Mouse (Mus musculus): ENCODE data around the gene Zfp982.
"Not testable (repeated sequence)": the region's sequence is repeated elsewhere in the genome, so short reads cannot be mapped to it uniquely, and the experiment has no call there.

Gene Zfp982

DNA sequence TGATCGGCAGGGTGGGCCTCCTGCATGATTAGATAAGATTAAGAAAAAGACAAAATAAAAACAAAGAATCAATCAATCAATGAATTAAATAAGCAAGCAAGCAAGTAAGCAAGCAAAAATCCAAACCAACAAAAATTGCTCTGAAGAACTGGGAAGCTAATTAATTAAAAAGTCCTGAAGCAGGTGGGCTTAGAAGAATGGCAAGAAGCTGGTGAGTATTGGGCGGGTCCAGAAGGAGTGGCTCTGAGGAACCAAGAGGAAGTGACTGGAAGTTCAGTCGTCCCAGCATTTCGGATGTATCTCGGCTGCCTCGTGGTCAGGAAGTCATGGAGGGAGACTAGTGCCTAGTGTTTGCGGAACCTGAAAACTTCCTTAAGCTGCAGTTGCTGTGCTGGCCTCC lies at the start of gene Zfp982:
Gene Zfp982 (plus strand): TSS at position 301 of the 400 bp plus-strand sequence.
- DNase-seq (ENCODE audit: low spot score in 2 of 2): not testable (repeated sequence)

DNA sequence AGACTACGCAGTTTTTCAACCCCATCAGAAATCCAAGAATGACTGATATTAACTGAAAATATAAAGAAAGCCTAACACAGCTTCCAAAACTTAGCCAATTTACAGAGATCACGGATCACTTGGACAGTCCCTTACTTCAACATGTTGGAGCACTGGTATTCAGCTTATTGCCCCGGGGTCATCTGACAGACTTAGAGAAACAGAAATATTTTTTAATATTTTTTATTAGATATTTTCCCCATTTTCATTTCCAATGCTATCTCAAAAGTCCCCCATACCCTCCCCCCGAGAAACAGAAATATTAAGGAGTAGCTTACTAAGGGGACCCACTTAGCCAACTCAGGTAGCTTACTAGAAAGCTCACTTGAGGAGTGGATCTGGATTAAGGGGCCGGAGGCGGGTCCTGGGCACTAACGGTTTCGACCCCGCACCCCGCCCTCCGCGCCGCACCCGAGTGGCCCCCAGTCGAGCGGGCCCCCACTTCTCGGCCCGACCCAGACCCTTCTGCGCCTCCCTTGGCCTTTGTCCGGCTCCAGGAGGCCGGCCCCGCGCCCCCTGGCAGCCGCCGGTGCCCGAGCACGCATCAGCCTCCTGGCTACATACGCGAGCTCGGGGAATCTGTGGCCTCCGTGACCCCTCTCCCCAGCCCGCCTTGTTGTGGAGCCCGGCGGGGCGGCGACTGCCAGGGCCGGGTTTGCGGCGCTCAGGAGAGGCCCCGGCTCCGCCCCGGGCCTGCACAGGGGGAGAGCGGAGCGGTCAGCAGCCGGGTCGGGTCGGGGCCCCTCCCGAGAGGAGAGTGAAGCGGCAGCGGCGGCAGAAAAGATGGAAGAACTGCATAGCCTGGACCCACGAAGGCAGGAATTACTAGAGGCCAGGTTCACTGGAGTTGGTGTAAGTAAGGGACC lies 49.3 kb upstream of the Zfp982 start:
- DNase-seq (ENCODE audit: low spot score in 2 of 2): not testable (repeated sequence)

GRCm38 (mm10) chr4:147443554-147443927 lies 48.7 kb upstream of the Zfp982 start:
- not testable (repeated sequence) for DNase-seq (ENCODE audit: low spot score in 2 of 2)

- DNase-seq (ENCODE audit: low spot score in 2 of 2): not testable (repeated sequence)
Measured at GRCm38 (mm10) chr4:147445371-147445770, 46.8 kb upstream of the Zfp982 start.

DNA sequence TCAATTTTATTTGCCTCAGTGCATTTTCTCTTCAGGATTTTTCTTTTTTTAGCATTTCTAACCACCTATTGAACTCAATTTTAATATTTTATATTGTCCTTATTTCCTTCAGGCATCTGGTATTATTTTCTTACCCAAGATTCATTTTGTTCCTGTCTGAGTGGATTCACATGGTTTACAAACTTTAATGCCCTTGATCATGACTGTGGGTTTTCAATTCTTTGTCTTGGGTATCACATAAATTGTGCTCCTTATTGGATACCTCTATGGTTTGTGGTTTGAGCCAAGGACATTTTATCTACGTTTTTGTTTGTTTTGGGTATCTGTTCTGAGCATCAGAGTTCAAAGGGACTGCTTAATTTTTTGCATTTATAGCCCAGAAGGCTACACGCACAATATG lies 43.9 kb upstream of the Zfp982 start:
- no peak for DNase-seq (ENCODE audit: low spot score in 2 of 2)

- no peak for DNase-seq (ENCODE audit: low spot score in 2 of 2)
Measured at GRCm38 (mm10) chr4:147449099-147449581, 43.1 kb upstream of the Zfp982 start.

DNA sequence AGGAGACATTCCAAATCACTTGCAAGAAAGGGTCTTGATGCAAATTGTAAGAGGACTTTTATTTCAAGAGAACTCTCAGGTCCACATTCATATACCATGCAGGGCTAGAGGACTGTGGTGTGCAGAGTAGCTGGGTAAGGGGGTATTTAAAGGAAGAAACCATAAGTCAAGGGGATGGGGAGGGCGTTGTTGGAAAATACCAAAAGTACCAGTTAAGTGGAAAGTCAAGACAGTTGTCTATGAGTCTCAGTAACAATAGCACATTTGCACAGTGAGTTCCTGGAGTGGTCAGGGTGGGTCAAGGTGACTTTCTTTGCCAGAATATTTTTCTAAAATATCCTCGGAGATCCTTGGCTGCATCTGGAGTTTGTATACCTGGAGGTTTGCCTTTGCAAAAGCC lies 42.2 kb upstream of the Zfp982 start:
- not testable (repeated sequence) for DNase-seq (ENCODE audit: low spot score in 2 of 2)

DNA sequence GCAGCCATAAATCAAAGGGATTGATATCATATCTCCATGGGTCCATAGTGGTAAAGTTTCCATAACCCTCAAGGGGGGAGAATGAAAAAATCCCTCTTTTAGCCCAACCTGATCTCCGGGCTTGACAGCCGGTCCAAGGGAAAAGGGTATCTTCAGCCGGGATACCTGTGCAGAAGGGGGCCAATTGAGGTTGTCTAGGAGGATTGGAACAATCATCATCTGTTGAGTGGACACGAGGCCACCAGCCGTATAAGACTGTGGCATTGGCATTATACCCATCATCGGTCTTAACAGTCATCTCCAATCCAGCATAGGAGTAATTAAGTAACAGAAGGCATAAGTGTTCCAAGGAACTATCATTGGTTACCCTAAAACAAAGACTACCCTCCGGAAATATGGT lies 25.0 kb upstream of the Zfp982 start:
- DNase-seq (ENCODE audit: low spot score in 2 of 2): not testable (repeated sequence)

DNA sequence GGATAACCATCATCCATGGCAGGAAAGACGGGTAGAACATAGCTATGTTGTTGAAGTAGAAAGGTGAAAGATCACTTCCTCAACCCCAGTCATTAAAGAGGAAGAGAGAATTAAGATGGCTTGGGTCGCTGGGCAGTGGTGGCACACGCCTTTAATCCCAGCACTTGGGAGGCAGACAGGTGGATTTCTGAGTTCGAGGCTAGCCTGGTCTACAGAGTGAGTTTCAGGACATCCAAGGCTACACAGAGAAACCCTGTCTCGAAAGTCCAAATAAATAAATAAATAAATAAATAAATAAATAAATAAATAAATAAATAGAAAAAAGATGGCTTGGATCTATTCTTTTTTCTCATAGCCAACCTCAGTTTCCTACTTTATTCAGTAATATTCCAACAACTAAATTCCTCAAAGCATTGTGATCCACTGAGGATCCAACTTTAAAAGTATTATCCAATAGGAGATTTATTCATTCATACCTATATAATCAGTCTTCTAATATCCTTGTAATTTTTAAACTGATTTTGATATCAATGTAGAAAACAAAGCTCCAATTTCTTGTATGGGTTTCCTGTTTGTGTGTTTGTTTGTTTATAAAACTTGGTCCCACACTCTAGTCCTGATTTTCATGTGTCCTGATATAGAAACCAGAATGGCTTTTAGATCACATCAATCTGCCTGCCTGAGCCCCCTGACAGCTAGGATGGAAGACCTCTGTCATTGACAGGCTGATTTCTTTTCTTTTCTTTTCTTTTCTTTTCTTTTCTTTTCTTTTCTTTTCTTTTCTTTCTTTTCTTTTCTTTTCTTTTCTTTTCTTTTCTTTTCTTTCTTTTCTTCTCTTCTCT lies 6.8 kb downstream of the Zfp982 start:
- not testable (repeated sequence) for DNase-seq (ENCODE audit: low spot score in 2 of 2)

DNA sequence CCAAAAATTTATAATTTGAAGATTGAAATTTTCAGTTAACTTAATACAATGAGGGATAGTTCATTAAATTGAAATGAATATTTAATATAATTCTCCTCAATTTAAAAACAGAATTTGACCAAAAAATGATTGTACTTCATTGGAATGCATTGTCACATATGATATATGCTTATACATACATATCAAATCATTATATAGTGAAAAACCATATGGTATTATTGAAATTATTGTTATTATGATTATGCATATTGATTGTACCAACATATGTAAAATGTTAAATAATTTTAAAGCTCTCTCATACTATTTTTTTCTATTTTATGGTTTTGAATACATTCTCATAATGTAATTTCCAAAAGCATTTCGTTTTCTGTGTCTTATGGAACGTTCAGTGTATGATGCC lies 17.0 kb downstream of the Zfp982 start:
- no peak for DNase-seq (ENCODE audit: low spot score in 2 of 2)

- DNase-seq (ENCODE audit: low spot score in 2 of 2): no peak
Measured at GRCm38 (mm10) chr4:147518981-147519380, 26.8 kb downstream of the Zfp982 start.

- DNase-seq (ENCODE audit: low spot score in 2 of 2): no peak
Measured at GRCm38 (mm10) chr4:147520100-147520499, 27.9 kb downstream of the Zfp982 start.

DNA sequence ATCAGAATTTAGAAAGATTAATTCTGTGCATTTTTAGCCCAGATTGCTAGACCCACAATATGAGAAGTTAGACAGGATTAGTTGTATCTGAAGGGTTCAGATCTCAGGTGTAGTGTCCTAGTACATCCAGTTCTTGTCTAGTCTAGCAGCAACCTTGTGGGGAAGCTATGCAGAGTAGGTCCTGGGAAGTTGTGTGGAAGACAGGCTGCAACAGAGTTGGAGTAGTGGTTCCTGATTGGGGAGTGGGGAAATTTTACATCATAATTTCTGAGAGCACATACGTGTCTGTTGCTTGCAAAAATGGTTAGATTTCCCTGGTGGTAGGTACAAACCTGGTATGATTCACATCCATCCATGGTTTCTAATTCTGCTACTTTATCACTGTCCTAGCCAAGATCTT lies 32.9 kb downstream of the Zfp982 start:
- DNase-seq (ENCODE audit: low spot score in 2 of 2): no peak

DNA sequence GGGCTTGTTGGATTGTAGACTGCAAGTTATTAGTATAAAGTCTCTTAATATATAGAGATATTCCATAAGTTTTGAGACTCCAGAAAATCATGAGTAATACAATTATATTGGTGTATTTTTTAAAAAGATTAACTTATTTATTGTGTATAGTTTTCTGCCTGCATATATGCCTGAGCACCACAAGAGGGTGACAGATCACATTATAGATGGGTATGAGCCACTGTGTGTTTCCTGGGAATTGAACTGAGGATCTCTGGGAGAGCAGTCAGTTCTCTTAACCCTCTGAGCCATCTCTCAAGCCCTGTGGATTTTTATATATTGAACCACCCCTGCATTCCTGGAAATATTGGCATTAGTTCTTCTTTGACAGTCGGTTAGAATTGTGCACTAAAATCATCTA lies 38.1 kb downstream of the Zfp982 start:
- DNase-seq (ENCODE audit: low spot score in 2 of 2): no peak

DNA sequence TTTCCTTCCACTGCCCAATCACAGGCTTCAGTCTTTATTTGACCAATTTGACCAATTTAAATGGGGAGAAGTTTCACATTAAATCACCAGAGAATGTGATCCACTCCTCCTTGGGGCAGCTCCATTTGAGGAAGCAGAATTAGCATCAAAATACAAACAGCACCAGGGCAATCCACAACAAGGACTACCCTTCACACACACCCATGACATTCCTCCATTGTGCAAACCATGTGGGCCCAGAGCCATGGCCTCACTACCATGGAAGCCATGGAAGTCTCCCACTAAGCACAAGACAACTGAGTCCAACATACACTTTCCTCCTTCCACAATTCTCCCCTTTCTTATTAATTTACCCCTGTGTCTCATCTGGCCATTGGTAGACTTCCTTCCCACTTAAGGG lies 43.7 kb downstream of the Zfp982 start:
- DNase-seq (ENCODE audit: low spot score in 2 of 2): not testable (repeated sequence)

DNA sequence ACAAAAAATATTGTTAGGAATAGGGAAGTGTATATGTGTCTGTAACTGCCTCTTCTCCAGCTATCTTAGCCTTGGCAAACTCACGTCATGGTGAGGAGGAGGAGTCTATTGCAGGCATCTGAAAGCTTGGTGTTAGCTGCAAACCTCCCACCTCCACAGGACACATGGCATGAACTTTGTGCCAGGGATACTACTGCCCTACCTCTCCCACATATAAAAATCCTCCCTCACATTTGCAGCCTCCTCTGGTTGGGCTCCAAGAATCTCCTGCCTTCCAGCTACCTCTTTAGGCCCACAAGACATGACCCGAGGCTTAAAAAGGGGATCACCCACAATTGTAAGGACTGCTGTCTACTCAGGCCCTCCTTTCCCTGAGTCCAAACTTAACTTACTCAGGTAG lies 45.5 kb downstream of the Zfp982 start:
- DNase-seq (ENCODE audit: low spot score in 2 of 2): no peak

- DNase-seq (ENCODE audit: low spot score in 2 of 2): not testable (repeated sequence)
Measured at GRCm38 (mm10) chr4:147539918-147540317, 47.7 kb downstream of the Zfp982 start, which contains the start of gene Gm16503. Gene Gm16503 (plus strand): TSS chr4:147540218.

DNA sequence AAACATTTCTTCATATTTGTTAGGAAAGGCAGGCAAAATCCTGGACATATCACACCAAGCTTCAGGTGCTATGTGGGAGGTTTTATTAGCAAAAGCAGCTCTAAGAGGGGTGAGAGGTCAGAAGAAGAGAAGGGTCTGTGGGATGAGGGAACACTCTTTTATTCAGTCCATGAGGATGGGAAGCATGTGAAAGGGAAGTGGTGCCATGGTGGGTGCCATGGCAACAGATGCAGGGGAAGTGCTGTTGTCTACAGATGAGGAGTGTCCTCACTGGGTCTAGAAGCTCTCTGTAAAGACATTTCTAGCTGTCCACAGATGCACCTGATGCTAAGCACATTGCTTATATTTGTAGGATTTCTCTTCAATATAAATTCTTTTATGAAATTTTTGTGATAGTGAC lies 48.9 kb downstream of the Zfp982 start:
- DNase-seq (ENCODE audit: low spot score in 2 of 2): no peak

DNA sequence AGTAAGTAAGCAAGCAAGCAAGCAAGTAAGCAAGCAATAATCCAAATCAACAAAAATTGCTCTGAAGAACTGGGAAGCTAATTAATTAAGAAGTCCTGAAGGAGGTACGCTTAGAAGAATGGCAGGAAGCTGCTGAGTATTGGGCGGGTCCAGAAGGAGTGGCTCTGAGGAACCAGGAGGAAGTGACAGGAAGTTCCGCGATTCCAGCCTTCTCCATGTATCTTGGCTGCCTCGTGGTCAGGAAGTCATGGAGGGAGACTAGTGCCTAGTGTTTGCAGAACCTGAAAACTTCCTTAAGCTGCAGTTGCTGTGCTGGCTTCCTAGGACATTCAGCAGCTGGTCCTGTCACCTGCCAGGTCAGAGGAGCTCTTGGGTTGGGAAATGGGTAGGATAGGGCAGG lies 60.9 kb downstream of the Zfp982 start, which contains the start of gene Zfp985:
Gene Zfp985 (plus strand): TSS at position 207 of the 400 bp plus-strand sequence.
- not testable (repeated sequence) for DNase-seq (ENCODE audit: low spot score in 2 of 2)

GRCm38 (mm10) chr4:147554361-147554760 lies 62.1 kb downstream of the Zfp982 start:
- not testable (repeated sequence) for DNase-seq (ENCODE audit: low spot score in 2 of 2)

- DNase-seq (ENCODE audit: low spot score in 2 of 2): not testable (repeated sequence)
Measured at GRCm38 (mm10) chr4:147556921-147557320, 64.7 kb downstream of the Zfp982 start.

GRCm38 (mm10) chr4:147558011-147558410 lies 65.8 kb downstream of the Zfp982 start:
- DNase-seq (ENCODE audit: low spot score in 2 of 2): not testable (repeated sequence)

All from right cerebral cortex, postnatal 36 days (tissue).